Mouse (Mus musculus) liver, embryonic 14.5 days (tissue): ENCODE measurements around the gene Clnk.

Experiments used
- CTCF ChIP-seq: IDR thresholded peaks from 2 replicates; pipeline ENCODE4 v1.5.1; 2016; ENCODE audit warnings: antibody characterized with exemption, low read depth, control low read depth
- EP300 ChIP-seq: IDR thresholded peaks from 2 replicates; pipeline ENCODE4 v1.6.1; 2016; ENCODE audit warnings: antibody characterized with exemption, low read depth

DNA sequence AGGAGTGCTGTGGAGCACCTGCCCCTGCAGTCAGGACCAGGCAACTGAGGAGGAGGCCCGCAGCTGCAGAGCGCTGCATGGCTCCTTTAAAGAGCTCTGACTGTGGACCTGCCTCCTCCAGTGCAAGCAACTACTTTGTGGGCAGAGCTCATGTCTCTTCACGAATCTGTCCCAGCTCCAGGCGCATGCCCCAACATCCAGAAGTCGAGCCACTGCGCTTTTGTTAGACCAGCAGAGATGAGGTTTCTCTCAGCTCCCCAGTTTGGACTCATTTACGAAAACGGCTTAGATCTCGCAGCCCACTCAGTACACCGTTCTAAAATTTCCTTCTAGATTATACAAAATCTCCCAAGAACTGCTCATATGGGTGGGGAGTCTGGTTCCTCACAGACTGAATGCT, 101.1 kb downstream of the Clnk start:
- no peak for TF ChIP-seq CTCF
- no peak for TF ChIP-seq EP300
